Mouse (Mus musculus) left cerebral cortex, adult 2 months (tissue): Measurements from ENCODE around the gene Ect2l. TPM values are rescaled to one million over a fixed set of nuclear protein-coding genes. Genes with fewer than 3 reads are reported as not detected.

Source experiments
- DNase-seq, 2 experiments: peaks; one replicate each; pipeline ENCODE4 v3.0.0; 2021 to 2022; ENCODE audit warnings: low spot score in 2 of 2, mixed read lengths in 1 of 2; ENCODE audit errors: extremely low spot score in 1 of 2
- H3K27ac ChIP-seq: fragments of 200-600 bp; 2 replicates; pipeline ENCODE4 v1.8.1; 2022
- H3K4me3 ChIP-seq: fragments of 200-600 bp; 2 replicates; pipeline ENCODE4 v1.8.1; 2022
- CTCF ChIP-seq: fragments of 200-600 bp; IDR thresholded peaks from 2 replicates; pipeline ENCODE4 v1.8.1; 2022; ENCODE audit warnings: antibody characterized with exemption, mild to moderate bottlenecking, moderate library complexity
- intact Hi-C: fragments of 180-260 bp; cut with DNase I; formaldehyde crosslinking; loops from one replicate; pipeline ENCODE4 v1.15.1; 2025
- long read RNA-seq, 2 experiments: library from polyadenylated mRNA; stranded (forward); transcript quantifications; one replicate each; pipeline ENCODE4 v2.0.0; 2021; ENCODE audit warnings: borderline mapping rate in 2 of 2
- total RNA-seq, 2 experiments: library from RNA; stranded (reverse); gene quantifications; 2 replicates each; pipeline ENCODE4 v1.2.3; 2021

Gene Ect2l
- total RNA-seq = under 1 TPM; 0.11 to 0.63 TPM
- long read RNA-seq, experiment 1 = 0 reads
- long read RNA-seq, experiment 2 = 0 reads

- DNase-seq = no peak
- no peak within 1 kb of the TSS for H3K4me3 ChIP-seq
- H3K27ac ChIP-seq = no peak within 1 kb of the TSS
- TF ChIP-seq CTCF = peak; percentile 59
- intact Hi-C loops = no loop called here
Observed at GRCm38 (mm10) chr10:18210726-18211125, at the start of gene Ect2l. Gene Ect2l, minus strand, starts transcription at chr10:18210890.

GRCm38 (mm10) chr10:18251345-18251744 is 40.7 kb upstream of the Ect2l start:
- intact Hi-C loops = no loop called here
- no peak overlapping the region for H3K27ac ChIP-seq
- no peak for TF ChIP-seq CTCF
- no peak overlapping the region for H3K4me3 ChIP-seq
- no peak for DNase-seq

GRCm38 (mm10) chr10:18243614-18244013 is 32.9 kb upstream of the Ect2l start:
- H3K4me3 ChIP-seq = no peak overlapping the region
- TF ChIP-seq CTCF = peak; percentile 54
- no peak overlapping the region for H3K27ac ChIP-seq
- no peak for DNase-seq
- intact Hi-C loops = loop anchor here (2.0 kb wide), 1 partner anchor 147 kb away; no protein-coding TSS in a partner anchor

DNA sequence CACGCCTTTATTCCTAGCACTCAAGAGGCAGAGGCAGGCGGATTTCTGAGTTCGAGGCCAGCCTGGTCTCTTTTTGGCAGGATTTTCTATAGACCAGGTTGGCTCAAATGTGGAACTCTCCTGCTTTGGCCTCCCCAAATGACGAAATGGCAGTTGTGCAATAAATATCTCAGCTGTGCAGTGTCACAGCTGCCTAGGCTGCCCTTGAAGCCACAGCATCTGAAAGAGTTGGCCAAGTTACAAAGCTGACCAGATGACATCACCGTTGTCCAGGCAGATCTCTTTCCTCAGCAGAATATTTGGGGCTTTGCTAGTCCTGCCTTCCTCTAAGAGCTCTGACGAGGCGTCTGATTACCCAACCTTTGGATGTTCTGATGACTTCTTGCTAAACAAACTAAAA is 26.5 kb upstream of the Ect2l start:
- DNase-seq = no peak
- no peak for TF ChIP-seq CTCF
- Histone ChIP-seq H3K4me3 (no peak overlapping the region), H3K27ac (no peak overlapping the region)
- intact Hi-C loops = no loop called here

- Histone ChIP-seq H3K4me3 (no peak overlapping the region), H3K27ac (no peak overlapping the region)
- DNase-seq = no peak
- intact Hi-C loops = no loop called here
- TF ChIP-seq CTCF = peak; percentile 34
Observed at GRCm38 (mm10) chr10:18236328-18236927, 25.7 kb upstream of the Ect2l start.

DNA sequence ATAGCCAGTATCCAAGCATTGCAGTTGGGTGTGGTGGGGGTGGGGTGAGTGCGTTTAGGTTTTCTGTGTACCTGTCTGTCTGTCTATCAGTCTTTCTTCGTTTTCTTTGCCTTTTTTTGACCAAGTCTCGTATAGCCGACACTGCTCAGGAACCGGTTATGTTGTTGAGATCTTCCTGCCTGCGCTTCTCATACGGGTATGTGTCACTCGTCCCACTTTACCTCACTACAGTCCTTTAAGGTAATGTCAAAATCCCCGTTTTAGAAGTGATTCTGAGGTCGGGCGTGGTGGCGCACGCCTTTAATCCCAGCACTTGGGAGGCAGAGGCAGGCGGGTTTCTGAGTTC is 24.7 kb upstream of the Ect2l start:
- peak overlapping the region; percentile 65 for H3K4me3 ChIP-seq
- H3K27ac ChIP-seq = peak overlapping the region; percentile 99
- intact Hi-C loops = loop anchor here (1.0 kb wide), 1 partner anchor 291 kb away; no protein-coding TSS in a partner anchor
- no peak for DNase-seq
- TF ChIP-seq CTCF = no peak

DNA sequence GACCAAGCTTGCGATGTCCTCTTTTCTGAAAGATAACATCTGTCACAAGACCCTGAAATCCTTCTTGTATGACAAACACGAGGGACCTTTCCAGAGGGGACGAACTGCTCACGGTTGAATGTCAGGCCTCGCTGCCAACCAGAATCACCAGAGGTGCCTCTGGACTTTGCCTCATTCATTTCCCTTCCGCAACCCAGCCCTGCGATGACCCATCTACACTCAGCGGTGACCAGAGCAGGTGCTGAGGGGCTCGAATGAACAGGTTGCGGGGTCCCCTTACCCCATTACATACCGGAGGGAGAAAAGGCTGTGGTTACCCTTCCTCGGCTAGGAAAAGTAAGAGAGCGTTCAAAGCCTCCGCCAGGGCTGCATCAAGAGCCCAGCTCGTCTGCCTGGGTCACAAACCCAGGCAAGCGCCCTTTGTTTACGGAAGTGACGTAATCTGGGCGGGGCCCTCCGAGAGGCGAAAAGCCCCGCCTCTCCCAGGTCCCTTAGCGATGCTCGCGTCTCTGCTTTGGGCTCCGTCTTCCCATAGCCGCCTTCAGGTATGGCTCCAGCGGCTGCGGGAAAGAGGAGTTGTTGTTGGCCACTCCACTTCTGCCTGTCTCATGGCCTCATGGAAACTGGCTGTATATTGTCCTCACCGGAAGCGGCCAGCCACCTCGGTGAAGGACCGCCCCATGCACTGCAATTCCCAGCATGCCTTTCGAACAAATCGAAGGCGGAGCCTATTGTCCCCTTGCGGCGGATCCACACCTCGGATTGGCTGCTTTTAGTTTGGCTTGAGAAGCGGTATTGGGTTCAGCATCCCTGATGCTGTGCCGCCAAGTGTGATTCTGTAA is 24.1 kb upstream of the Ect2l start, which contains the start of gene Ccdc28a:
Gene Ccdc28a (minus strand): TSS at position 439 of the 842 bp plus-strand sequence.
- intact Hi-C loops = loop anchor here (1.0 kb wide), 1 partner anchor 292 kb away; no protein-coding TSS in a partner anchor
- DNase-seq = peak; percentile 91 to 92
- H3K27ac ChIP-seq = peak within 1 kb of the TSS; percentile 99
- TF ChIP-seq CTCF = no peak; the same call in none of the 2 replicates
- peak within 1 kb of the TSS; percentile 65 for H3K4me3 ChIP-seq

DNA sequence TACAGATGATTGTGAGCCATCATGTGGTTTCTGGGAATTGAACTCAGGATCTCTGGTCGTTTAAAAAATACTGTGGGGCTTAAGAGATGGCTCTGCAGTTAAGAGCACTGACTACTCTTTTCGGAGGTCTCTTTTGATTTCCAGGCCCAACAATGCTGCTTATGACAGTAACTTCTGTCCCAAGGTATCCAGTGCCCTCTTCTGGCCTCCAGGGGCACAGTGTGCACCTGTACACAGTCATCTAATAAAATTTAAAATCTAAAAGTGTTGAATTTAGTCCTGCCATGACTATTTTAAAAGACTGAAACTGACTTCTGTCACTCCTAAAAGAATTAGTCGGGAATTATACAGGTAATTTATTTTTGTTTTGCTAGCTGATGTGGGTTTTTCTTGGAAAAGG is 23.2 kb upstream of the Ect2l start:
- DNase-seq = no peak
- Histone ChIP-seq H3K27ac (peak overlapping the region; percentile 99; the same call in 1 of the 2 replicates), H3K4me3 (peak overlapping the region; percentile 65)
- intact Hi-C loops = no loop called here
- TF ChIP-seq CTCF = peak; percentile 45

- intact Hi-C loops = no loop called here
- no peak for TF ChIP-seq CTCF
- DNase-seq = no peak
- H3K4me3 ChIP-seq = no peak overlapping the region
- no peak overlapping the region for H3K27ac ChIP-seq
Observed at GRCm38 (mm10) chr10:18224386-18224785, 13.7 kb upstream of the Ect2l start.

DNA sequence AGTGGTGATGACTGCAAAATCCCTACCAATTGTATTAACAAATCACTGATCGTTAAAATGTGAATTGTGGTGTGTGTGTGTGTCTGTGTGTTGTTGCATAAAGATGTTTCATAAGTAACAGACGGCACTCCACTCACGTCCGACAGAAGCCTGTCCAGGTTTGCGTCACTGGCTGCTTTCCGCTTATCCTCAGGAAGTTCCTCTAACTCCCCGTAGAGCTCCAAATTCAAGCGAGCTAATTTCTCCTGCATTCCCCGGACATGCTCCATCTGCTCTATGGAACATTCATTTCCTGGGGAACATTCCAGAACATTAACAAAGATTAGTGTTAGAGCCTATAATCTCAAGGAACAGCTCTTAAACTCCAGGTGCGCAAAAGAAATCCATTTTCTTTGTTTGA is 8.7 kb upstream of the Ect2l start:
- intact Hi-C loops = no loop called here
- TF ChIP-seq CTCF = no peak
- DNase-seq = no peak
- no peak overlapping the region for H3K27ac ChIP-seq
- no peak overlapping the region for H3K4me3 ChIP-seq

- Histone ChIP-seq H3K27ac (no peak overlapping the region), H3K4me3 (no peak overlapping the region)
- no peak for TF ChIP-seq CTCF
- no peak for DNase-seq
- intact Hi-C loops = no loop called here
Observed at GRCm38 (mm10) chr10:18214124-18214523, 3.4 kb upstream of the Ect2l start.

DNA sequence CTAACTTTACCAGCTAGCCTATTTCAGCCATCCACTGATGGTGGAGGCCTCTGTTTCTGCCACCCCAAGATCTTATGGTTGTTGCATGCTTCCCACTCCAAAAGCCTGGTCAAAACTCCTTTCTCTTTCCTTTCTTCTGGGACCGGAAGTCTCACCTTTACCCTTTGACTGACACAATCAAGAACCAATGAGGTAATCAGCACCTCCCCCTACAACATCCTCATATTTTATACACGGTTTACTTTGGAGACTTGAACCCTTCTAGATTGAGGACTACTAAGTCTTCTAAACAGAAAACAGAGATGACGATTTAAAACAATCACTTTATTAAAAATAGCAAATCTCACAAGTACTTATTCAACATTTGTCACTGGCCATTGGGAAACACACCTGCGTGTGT is 2.7 kb upstream of the Ect2l start:
- Histone ChIP-seq H3K4me3 (no peak overlapping the region), H3K27ac (no peak overlapping the region)
- TF ChIP-seq CTCF = no peak
- intact Hi-C loops = no loop called here
- DNase-seq = no peak
